Mouse (Mus musculus) adrenal gland, postnatal 25 days (tissue): ENCODE data around the gene Tob2. TPM values are rescaled to one million over a fixed set of nuclear protein-coding genes. Genes with fewer than 3 reads are reported as not detected.

Experiments used
- DNase-seq: peaks from one replicate; pipeline ENCODE4 v3.0.0; 2021; ENCODE audit warnings: mixed read lengths
- long read RNA-seq: library from polyadenylated mRNA; stranded (forward); transcript quantifications from one replicate; pipeline ENCODE4 v2.0.0, GENCODE M21; 2021
- total RNA-seq: library from RNA; stranded (reverse); gene quantifications from 2 replicates; pipeline ENCODE4 v1.2.3, GENCODE M21; 2021

Gene Tob2
- total RNA-seq, result 72.3 and 86.1 TPM in 2 replicates
- long read RNA-seq, full-length matches to known transcripts, result 7 of 31 reads
- long read RNA-seq, partial matches to known transcripts, result 0 of 31 reads
- long read RNA-seq, other reads (novel, unspliced or antisense), result 24 of 31 reads

- DNase-seq, result peak; percentile 64
These were observed at the start of gene Tob2 for GRCm38 (mm10) chr15:81858517-81859329. Gene Tob2, minus strand, starts transcription at chr15:81858796.

GRCm38 (mm10) chr15:81907953-81908352 is 49.4 kb upstream of the Tob2 start:
- no peak for DNase-seq

GRCm38 (mm10) chr15:81904939-81905338 is 46.3 kb upstream of the Tob2 start:
- peak; percentile 74 for DNase-seq

- DNase-seq, result no peak
These were observed 40.2 kb upstream of the Tob2 start for GRCm38 (mm10) chr15:81898751-81899150.

- DNase-seq, result no peak
These were observed 39.1 kb upstream of the Tob2 start for GRCm38 (mm10) chr15:81897607-81898285.

GRCm38 (mm10) chr15:81896407-81896806 is 37.8 kb upstream of the Tob2 start:
- no peak for DNase-seq

- DNase-seq, result no peak
These were observed 35.4 kb upstream of the Tob2 start for GRCm38 (mm10) chr15:81894002-81894401.

GRCm38 (mm10) chr15:81891822-81892580 is 33.4 kb upstream of the Tob2 start:
- no peak for DNase-seq

- DNase-seq, result no peak
These were observed 32.7 kb upstream of the Tob2 start for GRCm38 (mm10) chr15:81891140-81891802.

- no peak for DNase-seq
These were observed 30.6 kb upstream of the Tob2 start for GRCm38 (mm10) chr15:81889175-81889574.

- no peak for DNase-seq
These were observed 28.4 kb upstream of the Tob2 start for GRCm38 (mm10) chr15:81886795-81887550.

- no peak for DNase-seq
These were observed 26.9 kb upstream of the Tob2 start for GRCm38 (mm10) chr15:81885418-81885934.

- no peak for DNase-seq
These were observed 23.8 kb upstream of the Tob2 start for GRCm38 (mm10) chr15:81882348-81882747.

- DNase-seq, result peak; percentile 7
These were observed 21.2 kb upstream of the Tob2 start for GRCm38 (mm10) chr15:81879531-81880401.

GRCm38 (mm10) chr15:81872262-81873136 is 13.9 kb upstream of the Tob2 start, which contains the start of gene Aco2:
Gene Aco2, plus strand, starts transcription at chr15:81872309.
- peak; percentile 97 for DNase-seq

- DNase-seq, result peak; percentile 81
These were observed 13.1 kb upstream of the Tob2 start, which contains the start of gene Phf5a for GRCm38 (mm10) chr15:81871604-81872261. Gene Phf5a, minus strand, starts transcription at chr15:81871911.

- DNase-seq, result no peak
These were observed 11.4 kb upstream of the Tob2 start for GRCm38 (mm10) chr15:81869985-81870384.

- no peak for DNase-seq
These were observed 5.6 kb upstream of the Tob2 start for GRCm38 (mm10) chr15:81864238-81864637.
